Mouse (Mus musculus) forebrain, embryonic 14.5 days (tissue): ENCODE results near the gene Nepn. TPM values are rescaled to one million over a fixed set of nuclear protein-coding genes. Genes with fewer than 3 reads are reported as not detected.

Experiments
- ATAC-seq: fragments of 200-750 bp; cut with Nextera tagmentation; 2 replicates; pipeline ENCODE4 v1.8.0; 2017; ENCODE audit warnings: mild to moderate bottlenecking, moderate library complexity
- DNase-seq: peaks from one replicate; pipeline ENCODE4 v3.0.0-alpha.2; 2015; ENCODE audit warnings: low spot score
- H3K27ac ChIP-seq: fragments of 300-500 bp; sonication (generic); 2 replicates; pipeline ENCODE4 v1.5.1; 2014; ENCODE audit warnings: low read depth, mild to moderate bottlenecking, control low read depth, low read length, moderate library complexity
- H3K27me3 ChIP-seq: fragments of 300-500 bp; sonication (generic); replicated peaks from 2 replicates; pipeline ENCODE4 v1.6.1; 2014; ENCODE audit warnings: low read length, control low read depth, mixed read lengths; ENCODE audit not compliant: control insufficient read depth, insufficient read depth
- H3K36me3 ChIP-seq: fragments of 300-500 bp; sonication (generic); 2 replicates; pipeline ENCODE4 v1.6.1; 2014; ENCODE audit warnings: low read length, control low read depth; ENCODE audit not compliant: control insufficient read depth, insufficient read depth
- H3K4me1 ChIP-seq: fragments of 300-500 bp; sonication (generic); 2 replicates; pipeline ENCODE4 v1.6.1; 2014; ENCODE audit warnings: antibody characterized with exemption, low read length, control low read depth; ENCODE audit not compliant: control insufficient read depth, insufficient read depth
- H3K4me2 ChIP-seq: fragments of 300-500 bp; sonication (generic); 2 replicates; pipeline ENCODE4 v1.6.1; 2014; ENCODE audit warnings: mild to moderate bottlenecking, control low read depth, low read length
- H3K4me3 ChIP-seq: fragments of 300-500 bp; sonication (generic); 2 replicates; pipeline ENCODE4 v1.5.1; 2014; ENCODE audit warnings: low read depth, low read length, control low read depth
- H3K9ac ChIP-seq: fragments of 300-500 bp; sonication (generic); 2 replicates; pipeline ENCODE4 v1.6.1; 2014; ENCODE audit warnings: mild to moderate bottlenecking, low read length, control low read depth, moderate library complexity
- H3K9me3 ChIP-seq: fragments of 300-500 bp; sonication (generic); replicated peaks from 2 replicates; pipeline ENCODE4 v1.6.1; 2016; ENCODE audit warnings: low read length, control low read depth, mixed read lengths; ENCODE audit not compliant: control insufficient read depth
- WGBS: fragments of 180-500 bp; shearing (Covaris S2); extraction: QIAGEN DNeasy Blood & Tissue Kit; methylation state at CpG from one replicate; pipeline ENCODE4 v1.1.7; 2014; 5-methylcytosine and 5-hydroxymethylcytosine counted together
- polyA plus RNA-seq: library from polyadenylated mRNA; unstranded; fragments of >200 nt; fragmentation: Nextera tagmentation; extraction: Ambion mirVana; gene quantifications from 2 replicates; pipeline ENCODE4 v1.2.1, GENCODE M21; 2014

Gene Nepn
- polyA plus RNA-seq, 1 experiment from 2014 or later, result not detected

- Histone ChIP-seq H3K27me3 (no peaks in the 10 kb centered on the region), H3K4me2 (no peak overlapping the region), H3K9ac (no peak overlapping the region), H3K36me3 (no peaks in the 10 kb centered on the region), H3K4me1 (no peaks in the 10 kb centered on the region), H3K9me3 (no peaks in the 10 kb centered on the region), H3K27ac (no peak overlapping the region), H3K4me3 (no peak overlapping the region)
- WGBS, result 74% methylated on average over 2 of the region's 2 CpGs
- no peak for DNase-seq
- ATAC-seq, result no peak
Observed at GRCm38 (mm10) chr10:52391208-52391607, 2.4 kb downstream of the Nepn start.

- H3K36me3 ChIP-seq, result no peaks in the 10 kb centered on the region
- no peaks in the 10 kb centered on the region for H3K27me3 ChIP-seq
- 90% methylated on average over 3 of the region's 3 CpGs for WGBS
- H3K9ac ChIP-seq, result no peak overlapping the region
- H3K4me1 ChIP-seq, result no peaks in the 10 kb centered on the region
- ATAC-seq (no peak), DNase-seq (no peak)
- no peak overlapping the region for H3K4me2 ChIP-seq
- no peak overlapping the region for H3K27ac ChIP-seq
- no peaks in the 10 kb centered on the region for H3K9me3 ChIP-seq
- H3K4me3 ChIP-seq, result no peak overlapping the region
Observed at GRCm38 (mm10) chr10:52396647-52397046, 7.9 kb downstream of the Nepn start.

DNA sequence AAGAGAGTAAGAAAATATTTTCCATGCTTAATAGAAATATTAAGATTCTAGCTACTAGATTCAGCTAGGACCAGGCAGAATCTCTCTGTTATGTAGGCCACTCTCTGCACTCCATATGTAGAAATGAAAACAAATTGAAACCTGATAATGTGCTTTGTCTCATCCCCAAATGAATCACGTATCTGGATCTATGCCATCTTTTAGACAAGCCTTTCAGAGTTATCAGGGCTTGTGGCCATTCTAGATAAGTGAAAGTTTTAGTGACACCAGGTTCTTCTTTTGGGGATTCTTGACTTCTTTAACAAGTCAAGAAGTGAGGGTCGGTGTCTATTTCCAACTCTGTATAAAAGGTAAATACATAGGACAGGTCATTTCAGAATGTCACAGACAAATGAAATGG lies 9.9 kb downstream of the Nepn start:
- H3K4me1 ChIP-seq, result no peaks in the 10 kb centered on the region
- no peaks in the 10 kb centered on the region for H3K36me3 ChIP-seq
- DNase-seq, result no peak
- ATAC-seq, result no peak
- H3K4me3 ChIP-seq, result no peak overlapping the region
- 81% methylated on average over 2 of the region's 2 CpGs for WGBS
- no peak overlapping the region for H3K4me2 ChIP-seq
- H3K9ac ChIP-seq, result no peak overlapping the region
- no peaks in the 10 kb centered on the region for H3K9me3 ChIP-seq
- H3K27me3 ChIP-seq, result no peaks in the 10 kb centered on the region
- H3K27ac ChIP-seq, result no peak overlapping the region

GRCm38 (mm10) chr10:52399722-52400121 lies 10.9 kb downstream of the Nepn start:
- Histone ChIP-seq H3K36me3 (no peaks in the 10 kb centered on the region), H3K4me3 (no peak overlapping the region), H3K27ac (no peak overlapping the region), H3K9ac (no peak overlapping the region), H3K4me2 (no peak overlapping the region), H3K9me3 (no peaks in the 10 kb centered on the region), H3K27me3 (no peaks in the 10 kb centered on the region), H3K4me1 (no peaks in the 10 kb centered on the region)
- ATAC-seq (no peak), DNase-seq (no peak)
- WGBS, result 67% methylated on average over 3 of the region's 3 CpGs

GRCm38 (mm10) chr10:52405160-52405559 lies 16.4 kb downstream of the Nepn start:
- 94% methylated on average over 13 of the region's 13 CpGs for WGBS
- ATAC-seq (no peak), DNase-seq (no peak)
- H3K27me3 ChIP-seq, result no peaks in the 10 kb centered on the region
- H3K36me3 ChIP-seq, result no peaks in the 10 kb centered on the region
- no peaks in the 10 kb centered on the region for H3K4me1 ChIP-seq
- no peak overlapping the region for H3K9ac ChIP-seq
- H3K27ac ChIP-seq, result no peak overlapping the region
- no peak overlapping the region for H3K4me2 ChIP-seq
- no peak overlapping the region for H3K4me3 ChIP-seq
- H3K9me3 ChIP-seq, result no peaks in the 10 kb centered on the region

DNA sequence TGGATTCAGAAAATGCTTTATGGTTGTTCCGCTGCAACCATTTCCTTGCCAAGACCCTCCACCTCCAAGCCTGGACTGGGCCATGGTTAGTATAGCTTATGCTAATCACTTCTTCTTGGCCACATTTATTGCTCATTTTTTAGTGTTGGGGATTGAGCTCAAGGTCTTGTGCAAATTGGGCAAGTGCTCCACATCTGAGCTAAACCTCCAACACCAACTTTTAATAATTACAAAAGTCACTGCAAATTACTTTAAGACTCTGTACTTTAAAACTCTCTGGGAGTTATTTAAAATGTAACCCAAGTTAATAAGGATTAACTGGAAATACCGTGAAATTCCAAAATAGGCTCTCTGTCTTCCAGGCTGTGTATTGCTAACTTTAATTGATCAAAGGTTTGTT lies 18.8 kb downstream of the Nepn start:
- DNase-seq (no peak), ATAC-seq (no peak)
- no peaks in the 10 kb centered on the region for H3K4me1 ChIP-seq
- 84% methylated on average over 2 of the region's 2 CpGs for WGBS
- H3K4me2 ChIP-seq, result no peak overlapping the region
- H3K27ac ChIP-seq, result no peak overlapping the region
- no peaks in the 10 kb centered on the region for H3K27me3 ChIP-seq
- no peak overlapping the region for H3K9ac ChIP-seq
- no peak overlapping the region for H3K4me3 ChIP-seq
- no peaks in the 10 kb centered on the region for H3K36me3 ChIP-seq
- no peaks in the 10 kb centered on the region for H3K9me3 ChIP-seq

DNA sequence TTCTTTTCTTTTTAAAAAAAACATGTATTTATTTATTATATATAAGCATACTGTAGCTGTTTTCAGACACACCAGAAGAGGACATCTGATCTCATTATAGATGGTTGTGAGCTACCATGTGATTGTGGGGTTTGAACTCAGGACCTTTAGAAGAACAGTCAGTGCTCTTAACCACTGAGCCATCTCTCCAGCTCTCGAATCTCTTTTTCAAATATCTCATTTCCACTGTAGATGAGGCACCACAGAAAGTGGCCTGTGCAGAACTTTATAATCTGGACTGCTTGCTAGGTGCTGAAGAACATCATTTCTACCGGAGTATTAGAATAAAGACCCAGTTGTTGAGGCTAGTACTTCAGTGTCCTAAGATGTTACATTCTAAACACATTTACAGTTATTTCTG lies 26.2 kb downstream of the Nepn start:
- Histone ChIP-seq H3K4me1 (peaks cover 18% of the 10 kb centered on the region), H3K9me3 (no peaks in the 10 kb centered on the region), H3K9ac (no peak overlapping the region), H3K4me3 (no peak overlapping the region), H3K4me2 (no peak overlapping the region), H3K27ac (no peak overlapping the region), H3K36me3 (no peaks in the 10 kb centered on the region), H3K27me3 (no peaks in the 10 kb centered on the region)
- 82% methylated on average over 2 of the region's 2 CpGs for WGBS
- no peak for ATAC-seq
- DNase-seq, result no peak

- Histone ChIP-seq H3K9ac (peak overlapping the region; percentile 50), H3K27me3 (no peaks in the 10 kb centered on the region), H3K9me3 (no peaks in the 10 kb centered on the region), H3K4me1 (peaks cover 18% of the 10 kb centered on the region), H3K4me3 (peak overlapping the region; percentile 86; the same call in 1 of the 2 replicates), H3K36me3 (no peaks in the 10 kb centered on the region), H3K4me2 (peak overlapping the region; percentile 45), H3K27ac (no peak overlapping the region; the same call in 1 of the 2 replicates)
- peak; percentile 8 for DNase-seq
- ATAC-seq, result no peak
- WGBS, result 64% methylated on average over 2 of the region's 2 CpGs
Observed at GRCm38 (mm10) chr10:52416458-52416857, 27.7 kb downstream of the Nepn start.

- Histone ChIP-seq H3K4me2 (peak within 1 kb of the TSS; percentile 72), H3K4me1 (peaks cover 18% of the 10 kb centered on the region), H3K9ac (peak within 1 kb of the TSS; percentile 93), H3K27me3 (no peaks in the 10 kb centered on the region), H3K27ac (peak within 1 kb of the TSS; percentile 93), H3K36me3 (no peaks in the 10 kb centered on the region), H3K4me3 (peak within 1 kb of the TSS; percentile 86), H3K9me3 (no peaks in the 10 kb centered on the region)
- ATAC-seq (peak; percentile 99), DNase-seq (peak; percentile 99)
- WGBS, result under 1% methylated on average over 64 of the region's 79 CpGs
Observed at GRCm38 (mm10) chr10:52417299-52417997, 28.7 kb downstream of the Nepn start, which contains the start of gene Nus1. TSS of gene Nus1 (plus strand) at chr10:52417547.
